Mouse (Mus musculus) heart, adult 2 months (tissue): ENCODE data around the gene Fbln1. TPM values are rescaled to one million over a fixed set of nuclear protein-coding genes. Genes with fewer than 3 reads are reported as not detected.

Source experiments
- DNase-seq, 2 experiments: peaks; one replicate each; pipeline ENCODE4 v3.0.0; 2021
- H3K27ac ChIP-seq: fragments of 200-600 bp; 2 replicates; pipeline ENCODE4 v1.8.1; 2022
- H3K27me3 ChIP-seq: fragments of 200-500 bp; 2 replicates; pipeline ENCODE4 v1.6.1; 2012; ENCODE audit warnings: mild to moderate bottlenecking, low read length, inconsistent platforms, mixed read lengths; ENCODE audit not compliant: control insufficient read depth, insufficient read depth
- H3K36me3 ChIP-seq: fragments of 200-500 bp; 2 replicates; pipeline ENCODE4 v1.6.1; 2012; ENCODE audit warnings: low read length, inconsistent platforms; ENCODE audit not compliant: control insufficient read depth, insufficient read depth
- H3K4me1 ChIP-seq: fragments of 200-500 bp; 2 replicates; pipeline ENCODE4 v1.6.1; 2011; ENCODE audit warnings: low read length; ENCODE audit not compliant: control insufficient read depth, insufficient read depth
- H3K4me3 ChIP-seq: fragments of 200-600 bp; 2 replicates; pipeline ENCODE4 v1.8.1; 2022
- H3K79me2 ChIP-seq: fragments of 200-500 bp; replicated peaks from 2 replicates; pipeline ENCODE4 v1.6.1; 2012; ENCODE audit warnings: mild to moderate bottlenecking, inconsistent platforms, low read length, moderate library complexity, mixed read lengths; ENCODE audit not compliant: control insufficient read depth, insufficient read depth
- H3K9ac ChIP-seq: fragments of 200-500 bp; 2 replicates; pipeline ENCODE4 v1.6.1; 2012; ENCODE audit warnings: low read depth, mild to moderate bottlenecking, control low read depth, inconsistent platforms, low read length, mixed read lengths
- CTCF ChIP-seq: fragments of 200-600 bp; IDR thresholded peaks from 2 replicates; pipeline ENCODE4 v1.8.1; 2022; ENCODE audit warnings: antibody characterized with exemption, mild to moderate bottlenecking, moderate library complexity
- EP300 ChIP-seq: fragments of 200-500 bp; IDR thresholded peaks from 2 replicates; pipeline ENCODE4 v1.6.1; 2011; ENCODE audit warnings: low read depth, low read length, control low read depth; ENCODE audit not compliant: insufficient read depth
- POLR2A ChIP-seq: fragments of 200-500 bp; IDR thresholded peaks from 2 replicates; pipeline ENCODE4 v1.6.1; 2011; ENCODE audit warnings: mild to moderate bottlenecking, low read depth, low read length, control low read depth; ENCODE audit not compliant: insufficient read depth
- WGBS: fragments of 180-500 bp; shearing (Covaris S2); methylation state at CpG from one replicate; pipeline ENCODE4 v1.1.7; 2018; 5-methylcytosine and 5-hydroxymethylcytosine counted together
- intact Hi-C: fragments of 180-260 bp; cut with DNase I; formaldehyde crosslinking; loops from one replicate; pipeline ENCODE4 v1.15.1; 2025
- polyA plus RNA-seq: library from polyadenylated mRNA; depleted of rRNA; stranded (reverse); fragments of >200 nt; gene quantifications from 2 replicates; pipeline ENCODE4 v1.2.3, GENCODE M21; 2012
- total RNA-seq, 2 experiments: library from RNA; stranded (reverse); gene quantifications; 2 replicates each; pipeline ENCODE4 v1.2.3; 2021

Gene Fbln1
- total and polyA plus RNA-seq, 3 experiments = 88.9 to 174 (median 96.1) TPM

- no peak for DNase-seq
- no peaks in the 10 kb centered on the region; the same call in 1 of the 2 replicates for H3K4me1 ChIP-seq
- no peaks in the 10 kb centered on the region; the same call in 1 of the 2 replicates for H3K79me2 ChIP-seq
- H3K36me3 ChIP-seq = no peaks in the 10 kb centered on the region
- no peak overlapping the region for H3K4me3 ChIP-seq
- intact Hi-C loops = no loop called here
- 83% methylated on average over 6 of the region's 6 CpGs for WGBS
- no peaks in the 10 kb centered on the region for H3K27me3 ChIP-seq
- H3K9ac ChIP-seq = no peak overlapping the region
- TF ChIP-seq POLR2A (no peak), EP300 (no peak), CTCF (no peak)
- H3K27ac ChIP-seq = no peak overlapping the region
These were observed 14.6 kb downstream of the Fbln1 start for GRCm38 (mm10) chr15:85220371-85220770.

GRCm38 (mm10) chr15:85221115-85221854 lies 15.5 kb downstream of the Fbln1 start:
- Histone ChIP-seq H3K36me3 (no peaks in the 10 kb centered on the region), H3K27me3 (no peaks in the 10 kb centered on the region), H3K9ac (no peak overlapping the region), H3K4me3 (no peak overlapping the region), H3K4me1 (no peaks in the 10 kb centered on the region; the same call in 1 of the 2 replicates), H3K79me2 (no peaks in the 10 kb centered on the region; the same call in 1 of the 2 replicates), H3K27ac (no peak overlapping the region)
- no peak for TF ChIP-seq POLR2A
- TF ChIP-seq EP300 = no peak
- no peak for TF ChIP-seq CTCF
- peak; percentile 43 to 51 for DNase-seq
- intact Hi-C loops = no loop called here
- WGBS = 36% methylated on average over 12 of the region's 12 CpGs

- no peaks in the 10 kb centered on the region for H3K27me3 ChIP-seq
- no peaks in the 10 kb centered on the region for H3K36me3 ChIP-seq
- H3K79me2 ChIP-seq = no peaks in the 10 kb centered on the region
- H3K4me3 ChIP-seq = no peak overlapping the region
- 78% methylated on average over 3 of the region's 3 CpGs for WGBS
- no peak overlapping the region for H3K9ac ChIP-seq
- no peak for DNase-seq
- intact Hi-C loops = no loop called here
- H3K27ac ChIP-seq = no peak overlapping the region
- TF ChIP-seq CTCF = no peak
- TF ChIP-seq POLR2A = no peak
- no peak for TF ChIP-seq EP300
- peaks cover 4% of the 10 kb centered on the region; the same call in 1 of the 2 replicates for H3K4me1 ChIP-seq
These were observed 19.9 kb downstream of the Fbln1 start for GRCm38 (mm10) chr15:85225693-85226092.

- TF ChIP-seq POLR2A (no peak), CTCF (no peak)
- Histone ChIP-seq H3K36me3 (no peaks in the 10 kb centered on the region), H3K27ac (no peak overlapping the region), H3K4me1 (peaks cover 10% of the 10 kb centered on the region; the same call in 1 of the 2 replicates), H3K27me3 (no peaks in the 10 kb centered on the region), H3K9ac (no peak overlapping the region), H3K79me2 (no peaks in the 10 kb centered on the region), H3K4me3 (no peak overlapping the region)
- intact Hi-C loops = no loop called here
- DNase-seq = no peak
- 81% methylated on average over 7 of the region's 7 CpGs for WGBS
These were observed 21.1 kb downstream of the Fbln1 start for GRCm38 (mm10) chr15:85226841-85227240.

GRCm38 (mm10) chr15:85228568-85228967 lies 22.8 kb downstream of the Fbln1 start:
- WGBS = 91% methylated on average over 3 of the region's 3 CpGs
- Histone ChIP-seq H3K27ac (no peak overlapping the region), H3K4me1 (peaks cover 10% of the 10 kb centered on the region), H3K9ac (no peak overlapping the region), H3K36me3 (no peaks in the 10 kb centered on the region), H3K27me3 (no peaks in the 10 kb centered on the region), H3K4me3 (no peak overlapping the region), H3K79me2 (no peaks in the 10 kb centered on the region)
- intact Hi-C loops = no loop called here
- DNase-seq = no peak
- no peak for TF ChIP-seq EP300
- no peak for TF ChIP-seq POLR2A
- no peak for TF ChIP-seq CTCF

GRCm38 (mm10) chr15:85229960-85230535 lies 24.3 kb downstream of the Fbln1 start:
- WGBS = 53% methylated on average over 13 of the region's 13 CpGs
- Histone ChIP-seq H3K27ac (peak overlapping the region; percentile 31; the same call in 1 of the 2 replicates), H3K79me2 (no peaks in the 10 kb centered on the region), H3K27me3 (no peaks in the 10 kb centered on the region), H3K36me3 (no peaks in the 10 kb centered on the region), H3K4me3 (no peak overlapping the region), H3K9ac (no peak overlapping the region), H3K4me1 (peaks cover 10% of the 10 kb centered on the region)
- peak in 1 of 2 experiments; percentile 40 for DNase-seq
- intact Hi-C loops = no loop called here
- no peak for TF ChIP-seq POLR2A
- 0 out of 2 replicates have a peak, but pooled peaks have one; percentile 43 for TF ChIP-seq EP300
- peak; percentile 27; the same call in 1 of the 2 replicates for TF ChIP-seq CTCF
